Comparison of ENCODE assay signal across 8 mouse cellular contexts in genomic region chr19:44248854-44249351, GRCm38 (mm10). TPM values are rescaled to one million over a fixed set of nuclear protein-coding genes. Genes with fewer than 3 reads are reported as not detected.
DNase-seq lines count a peak whose midpoint lies in the region; ATAC-seq lines count a peak whose summit lies in the region.
"Had no signal": no experiment of that assay in that cellular context is flagged by ENCODE, and none has a peak within 500 bp of the region (broad histone marks: within the 10 kb centered on the region; RNA-seq: fewer than 3 reads in every experiment).

No protein-coding gene starts in this region.

- no peak for DNase-seq in forebrain, embryonic 10.5 days (ENCODE audit: extremely low spot score, low spot score)
- DNase-seq in kidney, postnatal 36 days = no peak
- DNase-seq in kidney, postnatal 4 days = no peak

- H3K4me2 ChIP-seq in limb, embryonic 12.5 days = peak overlapping the region; percentile 76
- peak overlapping the region; percentile 87; the same call in 1 of the 2 replicates for H3K4me2 ChIP-seq in stomach, embryonic 14.5 days (replicated peaks; ENCODE audit: low read depth, low read length)

- 73% methylated on average over 11 of the region's 11 CpGs for WGBS in forebrain, embryonic 10.5 days
- WGBS in limb, embryonic 12.5 days = 64% methylated on average over 11 of the region's 11 CpGs
- WGBS in stomach, embryonic 14.5 days = 60% methylated on average over 11 of the region's 11 CpGs

- H3K4me3 ChIP-seq in megakaryocyte, embryonic 14.5 days (replicated peaks) = peak overlapping the region; percentile 92
- peak overlapping the region; percentile 57 for H3K4me3 ChIP-seq in forebrain, embryonic 10.5 days
- H3K4me3 ChIP-seq in limb, embryonic 12.5 days (replicated peaks) = peak overlapping the region; percentile 41; the same call in 1 of the 2 replicates
- H3K4me3 ChIP-seq in stomach, embryonic 14.5 days (ENCODE audit: low read depth, low read length) = 0 out of 2 replicates have a peak overlapping the region, but pooled peaks have one; percentile 41

- H3K27me3 ChIP-seq in megakaryocyte, embryonic 14.5 days (replicated peaks) = peaks cover 3% of the 10 kb centered on the region
- no peaks in the 10 kb centered on the region for H3K27me3 ChIP-seq in forebrain, embryonic 10.5 days (ENCODE audit: poor library complexity, severe bottlenecking)
- no peaks in the 10 kb centered on the region for H3K27me3 ChIP-seq in limb, embryonic 12.5 days
- H3K27me3 ChIP-seq in stomach, embryonic 14.5 days (ENCODE audit: control insufficient read depth, insufficient read depth, low read length) = no peaks in the 10 kb centered on the region

- peaks cover 74% of the 10 kb centered on the region for H3K4me1 ChIP-seq in megakaryocyte, embryonic 14.5 days
- peaks cover 57% of the 10 kb centered on the region for H3K4me1 ChIP-seq in forebrain, embryonic 10.5 days
- peaks cover 38% of the 10 kb centered on the region for H3K4me1 ChIP-seq in limb, embryonic 12.5 days (replicated peaks)
- peaks cover 30% of the 10 kb centered on the region for H3K4me1 ChIP-seq in stomach, embryonic 14.5 days (ENCODE audit: control insufficient read depth, insufficient read depth, low read length)

- H3K36me3 ChIP-seq in megakaryocyte, embryonic 14.5 days (replicated peaks; ENCODE audit: low read length) = peaks cover 7% of the 10 kb centered on the region
- H3K36me3 ChIP-seq in forebrain, embryonic 10.5 days (replicated peaks) = no peaks in the 10 kb centered on the region
- H3K36me3 ChIP-seq in limb, embryonic 12.5 days = no peaks in the 10 kb centered on the region
- no peaks in the 10 kb centered on the region for H3K36me3 ChIP-seq in stomach, embryonic 14.5 days (ENCODE audit: control insufficient read depth, insufficient read depth, low read length)

- no peak for ATAC-seq in megakaryocyte, adult 5-6 weeks (ENCODE audit: poor library complexity, severe bottlenecking)
- ATAC-seq in limb, embryonic 12.5 days (ENCODE audit: insufficient number of reproducible peaks, insufficient read depth, low FRiP score, low TSS enrichment, low read depth) = no peak
- no peak for ATAC-seq in stomach, embryonic 14.5 days (ENCODE audit: insufficient number of reproducible peaks, insufficient read depth, low FRiP score, low read depth)

- peak overlapping the region; percentile 90 for H3K27ac ChIP-seq in forebrain, embryonic 10.5 days
- peak overlapping the region; percentile 89 for H3K27ac ChIP-seq in limb, embryonic 12.5 days
- H3K27ac ChIP-seq in stomach, embryonic 14.5 days (ENCODE audit: low read length) = peak overlapping the region; percentile 96

- H3K9ac ChIP-seq in limb, embryonic 12.5 days (replicated peaks) = no peak overlapping the region
- no peak overlapping the region for H3K9ac ChIP-seq in stomach, embryonic 14.5 days (replicated peaks; ENCODE audit: low read depth, low read length)

- H3K9me3 ChIP-seq in megakaryocyte, embryonic 14.5 days = no peaks in the 10 kb centered on the region
- no peaks in the 10 kb centered on the region for H3K9me3 ChIP-seq in forebrain, embryonic 10.5 days
- H3K9me3 ChIP-seq in limb, embryonic 12.5 days = no peaks in the 10 kb centered on the region
- H3K9me3 ChIP-seq in stomach, embryonic 14.5 days (ENCODE audit: control insufficient read depth, low read depth, low read length) = no peaks in the 10 kb centered on the region

RNA-seq across cellular contexts. Expression of gene Scd2, which starts 44.6 kb away (rescaled TPM):
- 6.4 and 14.5 TPM in 2 replicates for polyA plus RNA-seq in megakaryocyte, embryonic 14.5 days (2012; ENCODE audit: insufficient read depth, low replicate concordance)
- 30.0 and 33.3 TPM in 2 replicates for total RNA-seq in megakaryocyte, adult 5-6 weeks (2015)
- total RNA-seq in megakaryocyte, adult 5-6 weeks (2017) = 26.9 and 28.9 TPM in 2 replicates
- 369 and 403 TPM in 2 replicates for polyA plus RNA-seq in forebrain, embryonic 10.5 days (2016; fragmentation: Nextera tagmentation; extraction: Ambion mirVana)
- 304 and 317 TPM in 2 replicates for polyA plus RNA-seq in limb, embryonic 12.5 days (2016; fragmentation: Nextera tagmentation; extraction: Ambion mirVana)
- 237 and 282 TPM in 2 replicates for polyA plus RNA-seq in stomach, embryonic 14.5 days (2014; fragmentation: Nextera tagmentation; extraction: Ambion mirVana)

RNA-seq across cellular contexts. Expression of gene Scd3, which starts 45.8 kb away (rescaled TPM):
- not detected in 2 replicates for polyA plus RNA-seq in megakaryocyte, embryonic 14.5 days (2012; ENCODE audit: insufficient read depth, low replicate concordance)
- total RNA-seq in megakaryocyte, adult 5-6 weeks (2015) = not detected in 2 replicates
- 0.04 TPM in 1 of 2 replicates, not detected in the other for total RNA-seq in megakaryocyte, adult 5-6 weeks (2017)
- polyA plus RNA-seq in forebrain, embryonic 10.5 days (2016; fragmentation: Nextera tagmentation; extraction: Ambion mirVana) = 0.22 and 0.59 TPM in 2 replicates
- not detected in 2 replicates for polyA plus RNA-seq in limb, embryonic 12.5 days (2016; fragmentation: Nextera tagmentation; extraction: Ambion mirVana)
- 0.56 and 0.97 TPM in 2 replicates for polyA plus RNA-seq in stomach, embryonic 14.5 days (2014; fragmentation: Nextera tagmentation; extraction: Ambion mirVana)

RNA-seq across cellular contexts. Expression of gene Pkd2l1, which starts 56.7 kb away (rescaled TPM):
- polyA plus RNA-seq in megakaryocyte, embryonic 14.5 days (2012; ENCODE audit: insufficient read depth, low replicate concordance) = 0.11 TPM in 1 of 2 replicates, not detected in the other
- not detected in 2 replicates for total RNA-seq in megakaryocyte, adult 5-6 weeks (2015)
- total RNA-seq in megakaryocyte, adult 5-6 weeks (2017) = not detected in 2 replicates
- polyA plus RNA-seq in forebrain, embryonic 10.5 days (2016; fragmentation: Nextera tagmentation; extraction: Ambion mirVana) = 0.14 and 0.16 TPM in 2 replicates
- polyA plus RNA-seq in limb, embryonic 12.5 days (2016; fragmentation: Nextera tagmentation; extraction: Ambion mirVana) = 0.08 TPM in 1 of 2 replicates, not detected in the other
- not detected in 2 replicates for polyA plus RNA-seq in stomach, embryonic 14.5 days (2014; fragmentation: Nextera tagmentation; extraction: Ambion mirVana)
- total RNA-seq: hematopoietic stem cell, adult 5-6 weeks had no signal

Comparison
In these comparisons a context has a peak if more than half of its experiments do, and no peak if none do; other contexts are left out.
1. H3K4me3 ChIP-seq: peak in every context shown above with its lines; median percentile 92 in megakaryocyte, embryonic 14.5 days; 57 in forebrain, embryonic 10.5 days; 41 in limb, embryonic 12.5 days; 41 in stomach, embryonic 14.5 days.
2. RNA of gene Scd2, which starts 44.6 kb away (polyA plus RNA-seq): 369 to 403 TPM in forebrain, embryonic 10.5 days, 304 to 317 TPM in limb, embryonic 12.5 days and 237 to 282 TPM in stomach, embryonic 14.5 days; 6.4 to 14.5 TPM in megakaryocyte, embryonic 14.5 days; every median in the first group is over 10 times any median in the second.
3. Peak in every context shown above with its lines, with median percentiles within 50 percentile points of each other: H3K27ac ChIP-seq.